In the genomic region with DNA sequence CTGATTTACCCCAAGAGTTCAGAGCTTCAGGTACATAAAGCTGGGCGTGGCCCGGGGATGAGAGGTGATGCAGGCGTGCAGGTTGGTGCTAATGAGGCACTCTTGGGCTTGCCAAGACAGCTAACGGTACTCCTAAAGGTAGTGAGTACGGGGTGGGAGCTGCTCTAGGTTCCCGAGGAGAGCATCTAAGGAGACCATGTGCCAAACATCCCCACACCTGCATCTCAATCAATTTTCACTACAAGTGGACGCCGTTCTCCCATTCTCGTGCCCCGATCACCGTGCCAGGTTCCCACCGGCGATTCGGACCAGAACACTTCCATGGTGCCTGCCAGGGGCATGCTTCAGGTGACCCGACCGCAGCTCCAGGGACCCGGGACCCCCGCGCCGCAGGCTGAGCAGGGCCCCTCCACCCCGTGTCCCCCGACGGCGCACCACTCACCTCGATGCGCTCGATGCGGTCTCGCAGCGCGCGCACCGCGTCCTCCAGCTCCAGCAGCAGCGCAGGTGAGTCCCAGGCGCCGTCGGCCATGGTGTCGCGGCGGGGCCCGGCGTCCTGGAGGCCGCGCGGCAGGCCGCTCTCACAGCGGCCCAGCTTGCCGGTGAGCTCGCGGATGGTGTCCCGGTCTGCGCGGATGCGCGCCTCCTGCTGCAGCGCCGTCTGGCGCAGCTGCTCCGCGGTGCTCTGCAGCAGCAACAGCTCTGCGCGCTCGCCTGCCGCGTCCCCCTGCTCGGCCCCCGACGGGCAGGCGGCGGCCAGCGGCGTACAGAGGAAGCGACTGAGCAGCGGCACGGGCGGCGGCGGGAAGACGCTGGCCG, we compare ENCODE assay signal across 8 mouse cellular contexts. TPM values are rescaled to one million over a fixed set of nuclear protein-coding genes. Genes with fewer than 3 reads are reported as not detected.
DNase-seq lines count a peak whose midpoint lies in the region; ATAC-seq and TF ChIP-seq lines count a peak whose summit lies in the region.

No protein-coding gene starts in this region.

- H3K36me3 ChIP-seq in testis, adult 2 months (ENCODE audit: control insufficient read depth, insufficient read depth, low read length) = no peaks in the 10 kb centered on the region
- H3K36me3 ChIP-seq in hindbrain, embryonic 14.5 days (replicated peaks; ENCODE audit: control insufficient read depth, insufficient read depth) = no peaks in the 10 kb centered on the region
- H3K36me3 ChIP-seq in liver, postnatal 0 days (replicated peaks; ENCODE audit: insufficient read depth, low read length) = no peaks in the 10 kb centered on the region

- peak; percentile 67 for ATAC-seq in hindbrain, embryonic 14.5 days (ENCODE audit: low FRiP score)
- ATAC-seq in liver, postnatal 0 days = no peak

- H3K9ac ChIP-seq in hindbrain, embryonic 14.5 days = peak overlapping the region; percentile 80
- no peak overlapping the region for H3K9ac ChIP-seq in liver, postnatal 0 days (replicated peaks)

- no peak for TF ChIP-seq POLR2A in testis, adult 2 months (IDR thresholded peaks at IDR 0.05; ENCODE audit: control insufficient read depth, low read depth, low read length)

- 4% methylated on average over 74 of the region's 81 CpGs for WGBS in hindbrain, embryonic 14.5 days
- 11% methylated on average over 57 of the region's 81 CpGs for WGBS in liver, postnatal 0 days (ENCODE audit: insufficient replicate concordance)

- H3K27me3 ChIP-seq in testis, adult 2 months (ENCODE audit: control insufficient read depth, insufficient read depth, low read length) = no peaks in the 10 kb centered on the region; the same call in 1 of the 2 replicates
- H3K27me3 ChIP-seq in hindbrain, embryonic 14.5 days (ENCODE audit: control insufficient read depth, insufficient read depth, low read length) = peaks cover 44% of the 10 kb centered on the region
- H3K27me3 ChIP-seq in liver, postnatal 0 days (ENCODE audit: insufficient read depth, low read length) = peaks cover 81% of the 10 kb centered on the region

- H3K4me3 ChIP-seq in testis, adult 2 months (ENCODE audit: control insufficient read depth, low read depth, low read length) = peak overlapping the region; percentile 66
- peak overlapping the region; percentile 72 for H3K4me3 ChIP-seq in hindbrain, embryonic 14.5 days (replicated peaks; ENCODE audit: low read length)
- peak overlapping the region; percentile 51 for H3K4me3 ChIP-seq in liver, postnatal 0 days (ENCODE audit: low read depth, low read length)

- no peak overlapping the region for H3K27ac ChIP-seq in testis, adult 2 months (ENCODE audit: control insufficient read depth, insufficient read depth, low read depth, low read length)
- H3K27ac ChIP-seq in hindbrain, embryonic 14.5 days = peak overlapping the region; percentile 86
- H3K27ac ChIP-seq in liver, postnatal 0 days (ENCODE audit: low read depth) = no peak overlapping the region

- peaks cover 12% of the 10 kb centered on the region for H3K4me1 ChIP-seq in testis, adult 2 months (ENCODE audit: control insufficient read depth, insufficient read depth, low read length)
- H3K4me1 ChIP-seq in hindbrain, embryonic 14.5 days (replicated peaks; ENCODE audit: control insufficient read depth, insufficient read depth, low read length) = peaks cover 11% of the 10 kb centered on the region
- H3K4me1 ChIP-seq in liver, postnatal 0 days (ENCODE audit: insufficient read depth) = peaks cover 11% of the 10 kb centered on the region; the same call in 1 of the 2 replicates

- peak overlapping the region; percentile 73 for H3K4me2 ChIP-seq in hindbrain, embryonic 14.5 days (replicated peaks)
- H3K4me2 ChIP-seq in liver, postnatal 0 days (ENCODE audit: low read depth, low read length) = peak overlapping the region; percentile 76

- no peak for TF ChIP-seq EP300 in liver, postnatal 0 days (IDR thresholded peaks at IDR 0.05; ENCODE audit: low read depth)

- no peaks in the 10 kb centered on the region for H3K9me3 ChIP-seq in hindbrain, embryonic 14.5 days (ENCODE audit: control insufficient read depth, low read length)
- no peaks in the 10 kb centered on the region for H3K9me3 ChIP-seq in liver, postnatal 0 days (ENCODE audit: low read length)

- DNase-seq in cerebellum, adult 11-12 months = peak; percentile 68
- DNase-seq in cerebellum, adult 11 months = no peak
- DNase-seq in testis, postnatal 10 days (ENCODE audit: low spot score) = no peak
- no peak for DNase-seq in hindbrain, embryonic 14.5 days (ENCODE audit: low spot score)
- DNase-seq in liver, postnatal 0 days = no peak
- DNase-seq in thymus, postnatal 25 days = peak; percentile 22
- no peak for DNase-seq in left cerebral cortex, adult 9 months (ENCODE audit: low spot score in 2 of 2)

- no peak for TF ChIP-seq CTCF in testis, adult 2 months (IDR thresholded peaks at IDR 0.05; ENCODE audit: control insufficient read depth, insufficient read depth, insufficient replicate concordance, low read depth, low read length)
- TF ChIP-seq CTCF in liver, postnatal 0 days (IDR thresholded peaks at IDR 0.05; ENCODE audit: low read depth) = no peak

RNA-seq across cellular contexts. Expression of gene Nptxr, which starts 0.8 kb away (rescaled TPM):
- 36.6 and 46.5 TPM in 2 replicates for polyA plus RNA-seq in testis, adult 2 months (2012; rRNA removed)
- polyA plus RNA-seq in hindbrain, embryonic 14.5 days (2014; fragmentation: Nextera tagmentation; extraction: Ambion mirVana) = 20.9 and 24.8 TPM in 2 replicates
- 0.09 and 0.13 TPM in 2 replicates for polyA plus RNA-seq in liver, postnatal 0 days (2015; fragmentation: Nextera tagmentation; extraction: Ambion mirVana)

RNA-seq across cellular contexts. Expression of gene Dnal4, which starts 26.1 kb away (rescaled TPM):
- 187 and 198 TPM in 2 replicates for polyA plus RNA-seq in testis, adult 2 months (2012; rRNA removed)
- polyA plus RNA-seq in hindbrain, embryonic 14.5 days (2014; fragmentation: Nextera tagmentation; extraction: Ambion mirVana) = 64.6 and 67.8 TPM in 2 replicates
- polyA plus RNA-seq in liver, postnatal 0 days (2015; fragmentation: Nextera tagmentation; extraction: Ambion mirVana) = 9.7 and 10.2 TPM in 2 replicates

RNA-seq across cellular contexts. Expression of gene Npcd, which starts 30.3 kb away (rescaled TPM):
- 0.10 TPM in 1 of 2 replicates, not detected in the other for polyA plus RNA-seq in testis, adult 2 months (2012; rRNA removed)
- polyA plus RNA-seq in hindbrain, embryonic 14.5 days (2014; fragmentation: Nextera tagmentation; extraction: Ambion mirVana) = 1.4 and 5.5 TPM in 2 replicates
- polyA plus RNA-seq in liver, postnatal 0 days (2015; fragmentation: Nextera tagmentation; extraction: Ambion mirVana) = not detected in 2 replicates

RNA-seq across cellular contexts. Expression of gene Cbx6, which starts 30.7 kb away (rescaled TPM):
- polyA plus RNA-seq in testis, adult 2 months (2012; rRNA removed) = 4.6 and 6.6 TPM in 2 replicates
- polyA plus RNA-seq in hindbrain, embryonic 14.5 days (2014; fragmentation: Nextera tagmentation; extraction: Ambion mirVana) = 36.9 and 39.8 TPM in 2 replicates
- 3.9 and 4.4 TPM in 2 replicates for polyA plus RNA-seq in liver, postnatal 0 days (2015; fragmentation: Nextera tagmentation; extraction: Ambion mirVana)

Comparison
In these comparisons a context has a peak if more than half of its experiments do, and no peak if none do; other contexts are left out.
1. DNase-seq: peak in cerebellum, adult 11-12 months (single experiment) and thymus, postnatal 25 days (single experiment); none in cerebellum, adult 11 months (single experiment), testis, postnatal 10 days (single experiment), hindbrain, embryonic 14.5 days (single experiment), liver, postnatal 0 days (single experiment) and left cerebral cortex, adult 9 months (0 of 2).
2. RNA of gene Nptxr, which starts 0.8 kb away (polyA plus RNA-seq): 36.6 to 46.5 TPM in testis, adult 2 months and 20.9 to 24.8 TPM in hindbrain, embryonic 14.5 days; 0.09 to 0.13 TPM in liver, postnatal 0 days; every median in the first group is over 10 times any median in the second.
3. Peak in every context shown above with its lines, with median percentiles within 50 percentile points of each other: H3K4me3 ChIP-seq.